Mouse (Mus musculus) liver, embryonic 18 days (tissue): ENCODE data around the gene Ech1. TPM values are rescaled to one million over a fixed set of nuclear protein-coding genes. Genes with fewer than 3 reads are reported as not detected.

Experiments
- polyA plus RNA-seq: library from polyadenylated mRNA; depleted of rRNA; stranded (reverse); fragments of >200 nt; gene quantifications from 2 replicates; pipeline ENCODE4 v1.2.3, GENCODE M21; 2012; rRNA removed

Ech1 gene
- polyA plus RNA-seq: 480 and 495 TPM in 2 replicates

DNA sequence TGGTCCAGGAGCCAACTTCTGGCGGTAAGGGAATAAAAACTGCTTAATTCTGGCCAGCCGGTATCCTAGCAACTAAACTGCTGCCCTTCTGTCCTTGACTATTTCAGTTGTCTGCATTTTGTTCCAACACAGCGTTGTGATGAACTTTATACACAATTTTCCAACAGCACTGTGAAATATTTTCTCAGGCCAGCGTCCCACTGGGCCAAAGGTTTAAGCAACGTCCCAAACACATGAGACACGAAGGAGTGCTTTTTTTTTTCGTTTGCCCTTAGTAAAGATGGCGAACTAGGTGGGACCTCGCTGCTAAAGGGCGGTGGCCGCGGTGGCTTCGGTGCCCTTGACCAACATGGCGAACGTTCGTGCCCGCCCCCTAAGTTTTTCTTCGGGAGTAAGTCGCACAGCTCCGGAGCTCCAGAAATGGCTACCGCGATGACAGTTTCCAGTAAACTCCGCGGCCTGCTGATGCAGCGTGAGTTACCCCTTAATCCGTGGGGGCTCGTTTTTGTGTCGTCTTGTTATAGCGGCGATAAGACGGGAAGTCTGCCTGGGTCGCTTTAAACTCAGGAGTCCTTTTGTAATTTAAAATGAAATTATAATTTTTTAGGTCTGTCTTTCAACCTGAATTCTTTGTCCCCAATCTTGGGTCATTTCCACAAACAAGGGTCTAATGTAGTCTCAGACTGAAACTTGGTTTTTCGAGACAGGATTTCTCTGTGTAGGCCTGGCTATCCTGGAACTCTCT lies at the start of gene Ech1:
TSS of gene Ech1 (plus strand) at position 277 of the 745 bp plus-strand sequence.

DNA sequence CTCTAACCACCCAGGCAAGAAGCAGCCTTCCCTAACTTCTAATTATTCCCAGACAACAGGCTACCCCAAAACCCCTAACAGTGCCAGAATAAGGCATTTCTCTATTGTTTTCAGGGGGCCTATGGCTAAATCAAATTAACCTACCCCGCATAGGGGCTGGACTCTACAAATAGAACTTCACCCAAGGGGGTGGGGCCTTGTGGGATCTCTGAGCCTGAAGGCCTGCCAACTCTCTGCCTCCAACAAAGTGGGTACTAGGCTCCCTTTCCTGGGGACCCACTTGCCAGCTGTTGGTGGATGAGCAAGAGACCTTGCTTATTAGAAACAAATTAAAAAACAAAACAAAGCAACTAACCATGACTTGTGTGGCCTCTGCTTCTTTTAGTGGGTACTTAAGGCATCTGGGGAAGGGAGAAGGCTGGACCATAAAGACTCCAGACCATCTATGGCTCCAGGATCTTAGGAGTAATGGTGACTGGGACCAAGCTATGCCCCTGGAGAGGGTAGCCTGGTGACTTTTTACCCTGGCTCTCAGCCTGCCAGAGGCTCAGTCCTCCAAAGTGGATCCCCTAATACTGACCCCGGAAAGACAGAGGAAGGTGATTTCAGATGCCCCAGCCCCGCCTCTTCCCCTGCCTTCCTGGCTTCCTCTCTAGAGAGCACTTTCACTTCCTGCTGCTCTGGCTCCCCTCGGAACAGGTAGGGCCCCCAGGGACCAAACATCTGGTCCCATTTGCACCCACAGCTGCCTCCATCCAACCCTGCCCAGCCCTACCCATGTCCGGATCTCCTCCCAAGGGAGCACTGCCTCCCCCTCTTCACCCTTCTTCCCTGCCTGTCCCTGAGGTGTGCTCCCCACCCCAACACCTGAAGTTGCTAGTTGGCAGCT lies 36.5 kb upstream of the Ech1 start, which contains the start of gene Rinl:
TSS of gene Rinl (plus strand) at position 663 of the 889 bp plus-strand sequence.

DNA sequence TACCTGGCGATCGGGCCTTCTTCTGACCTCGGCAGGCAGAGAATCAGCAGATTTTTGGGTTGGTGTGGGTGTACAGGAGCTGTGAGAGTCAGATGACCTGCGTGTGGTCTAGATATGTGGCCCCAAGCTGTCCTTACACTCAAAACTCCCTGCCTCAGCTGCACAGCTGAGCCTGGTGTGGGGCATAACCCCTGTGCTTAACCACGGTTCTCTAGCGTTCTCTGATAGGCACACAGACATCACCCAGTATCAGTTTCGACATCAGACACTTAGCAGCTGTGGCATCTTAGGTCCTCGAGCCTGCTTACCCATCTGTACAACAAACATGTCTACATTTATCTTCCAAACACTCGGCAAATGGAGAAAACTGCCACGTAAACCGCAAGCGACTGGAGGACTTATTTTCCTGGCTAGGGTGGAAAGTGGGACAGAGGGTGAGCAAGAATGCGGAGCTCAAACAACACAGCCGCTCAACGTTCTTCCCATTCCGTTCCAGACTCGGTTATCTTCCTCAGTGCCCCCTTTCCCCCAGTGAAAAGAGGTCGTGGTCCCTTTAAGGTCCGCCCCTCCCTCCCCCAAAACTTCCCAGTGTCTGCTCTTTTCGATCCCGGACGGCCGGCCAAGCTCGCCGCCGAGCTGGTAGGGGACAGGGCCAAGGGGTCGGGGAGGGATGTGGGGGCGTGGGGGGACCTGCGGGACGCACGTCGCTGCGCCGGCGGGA lies 16.6 kb upstream of the Ech1 start, which contains the start of gene Hnrnpl:
TSS of gene Hnrnpl (plus strand) at position 321 of the 721 bp plus-strand sequence.

DNA sequence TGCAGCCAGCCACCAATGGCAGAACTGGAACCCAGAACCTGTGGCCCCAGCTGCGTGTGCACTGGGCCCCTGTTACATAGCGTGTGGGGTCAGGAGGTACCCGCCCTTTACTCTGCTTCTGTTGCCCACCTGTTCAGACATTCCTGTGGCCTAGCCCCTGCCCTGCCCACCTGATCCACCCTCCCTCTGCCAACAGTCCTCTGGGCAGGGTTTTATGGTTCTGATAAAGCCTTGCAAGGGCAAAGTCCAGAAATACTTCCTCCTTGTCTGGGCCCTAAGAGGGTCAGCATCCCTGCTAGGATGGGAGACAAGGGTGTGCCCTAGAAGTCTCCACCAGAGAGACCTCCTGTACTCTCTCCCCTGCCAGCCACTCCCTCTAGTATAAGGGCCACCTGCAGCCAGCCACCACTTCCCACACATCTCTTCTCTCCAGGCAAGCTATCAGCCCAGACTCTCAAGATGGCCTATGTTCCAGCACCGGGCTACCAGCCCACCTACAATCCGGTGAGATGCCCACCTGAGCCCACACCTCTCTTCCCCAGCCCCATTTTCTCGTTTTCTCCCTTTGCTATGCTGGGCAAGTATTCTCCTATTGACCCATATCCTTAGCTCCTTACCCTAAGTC lies 8.8 kb downstream of the Ech1 start, which contains the start of gene Lgals4:
TSS of gene Lgals4 (plus strand) at position 132 of the 625 bp plus-strand sequence.

DNA sequence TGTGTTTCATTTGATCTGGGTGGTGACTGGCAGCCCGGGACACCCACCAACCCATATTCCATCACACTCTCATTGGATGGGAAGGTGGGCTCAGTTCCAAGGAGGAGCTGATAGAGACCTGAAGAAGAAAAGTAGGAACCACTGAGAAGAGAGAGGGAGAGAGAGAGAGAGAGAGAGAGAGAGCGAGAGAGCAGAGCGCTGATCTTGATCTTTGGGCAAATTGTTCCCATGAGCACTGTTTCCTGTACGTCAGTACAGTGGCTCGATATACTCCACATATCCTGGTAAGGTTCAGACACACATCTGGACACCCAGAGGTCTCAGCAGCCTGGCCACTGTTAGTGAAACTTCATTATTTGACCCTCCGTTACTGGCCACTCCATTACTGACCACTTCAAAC lies 38.5 kb downstream of the Ech1 start, which contains the start of gene Lgals7:
TSS of gene Lgals7 (plus strand) at position 314 of the 400 bp plus-strand sequence.

DNA sequence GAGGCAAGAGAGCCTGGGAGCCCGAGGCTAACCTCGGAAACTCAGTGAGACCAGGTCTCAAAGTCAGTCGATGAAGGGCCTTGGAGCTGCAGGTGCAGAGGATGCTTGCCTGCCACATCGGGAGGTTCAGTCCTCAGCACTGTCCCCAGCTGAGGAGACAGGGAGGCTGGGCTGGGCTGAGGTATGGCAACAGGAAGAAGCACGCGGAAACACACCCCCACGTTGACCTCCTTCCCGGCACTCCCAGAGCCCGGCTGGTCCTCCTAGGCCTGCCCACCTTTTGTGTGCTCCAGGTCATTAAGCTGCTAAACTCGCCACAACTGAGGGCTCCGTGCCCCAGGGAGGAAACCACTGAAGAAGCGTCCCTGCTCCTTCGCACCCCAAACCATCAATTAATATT lies 56.2 kb downstream of the Ech1 start, which contains the start of gene Capn12:
TSS of gene Capn12 (plus strand) at position 224 of the 400 bp plus-strand sequence.

Other genes starting within 250 kb of the Ech1 start
- gene Samd4b, start 227.1 kb upstream of the Ech1 start, polyA plus RNA-seq: 8.5 and 12.5 TPM in 2 replicates
- 7.5 and 9.7 TPM in 2 replicates for gene Pak4, start 227.0 kb upstream of the Ech1 start, polyA plus RNA-seq
- not detected in 2 replicates for gene Acp7, start 193.9 kb upstream of the Ech1 start, polyA plus RNA-seq
- 0.81 and 0.97 TPM in 2 replicates for gene Fbxo27, start 132.4 kb upstream of the Ech1 start, polyA plus RNA-seq
- 1.3 and 1.4 TPM in 2 replicates for gene Fbxo17, start 108.4 kb upstream of the Ech1 start, polyA plus RNA-seq
- 51.8 and 57.9 TPM in 2 replicates for gene Mrps12, start 83.4 kb upstream of the Ech1 start, polyA plus RNA-seq
- gene Sars2, start 83.2 kb upstream of the Ech1 start, polyA plus RNA-seq: 8.3 and 8.6 TPM in 2 replicates
- gene Ccer2, start 69.0 kb upstream of the Ech1 start, polyA plus RNA-seq: not detected in 2 replicates
- gene Sirt2, start 58.5 kb upstream of the Ech1 start, polyA plus RNA-seq: 20.9 and 23.4 TPM in 2 replicates
- gene Nfkbib, start 57.7 kb upstream of the Ech1 start, polyA plus RNA-seq: 15.6 and 17.5 TPM in 2 replicates
- gene Rinl, start 36.2 kb upstream of the Ech1 start, polyA plus RNA-seq: 5.4 and 6.7 TPM in 2 replicates
- 125 and 133 TPM in 2 replicates for gene Hnrnpl, start 16.7 kb upstream of the Ech1 start, polyA plus RNA-seq
- gene Lgals4, start 8.6 kb downstream of the Ech1 start, polyA plus RNA-seq: 34.3 and 43.3 TPM in 2 replicates
- 0.79 and 0.81 TPM in 2 replicates for gene Lgals7, start 38.6 kb downstream of the Ech1 start, polyA plus RNA-seq
- gene Capn12, start 56.2 kb downstream of the Ech1 start, polyA plus RNA-seq: 0.02 and 0.03 TPM in 2 replicates
- gene Actn4, start 137.1 kb downstream of the Ech1 start, polyA plus RNA-seq: 81.9 and 90.7 TPM in 2 replicates
- gene Eif3k, start 156.6 kb downstream of the Ech1 start, polyA plus RNA-seq: 189 and 226 TPM in 2 replicates
- 17.3 and 19.2 TPM in 2 replicates for gene Map4k1, start 156.8 kb downstream of the Ech1 start, polyA plus RNA-seq